Mouse (Mus musculus) embryonic fibroblast, embryonic 13.5 days (primary cell): ENCODE measurements around the gene Polr1a.

Experiments used
- CTCF ChIP-seq: IDR thresholded peaks from 2 replicates; pipeline ENCODE4 v1.5.1; 2011; ENCODE audit warnings: mild to moderate bottlenecking, control low read depth, low read length, moderate library complexity, borderline replicate concordance; ENCODE audit not compliant: insufficient read depth
- POLR2A ChIP-seq: IDR thresholded peaks from 2 replicates; pipeline ENCODE4 v1.6.1; 2011; ENCODE audit warnings: low read depth, mild to moderate bottlenecking, control low read depth, low read length, moderate library complexity

- TF ChIP-seq CTCF (no peak), POLR2A (no peak)
Observed at GRCm38 (mm10) chr6:71907702-71908235, 1.1 kb upstream of the Polr1a start.
